Mouse (Mus musculus) olfactory bulb, adult 2 months (tissue): ENCODE measurements around the gene Slmap.

Experiments used
- CTCF ChIP-seq: fragments of 200-500 bp; IDR thresholded peaks from 2 replicates; pipeline ENCODE4 v1.5.1; 2012; ENCODE audit warnings: low read depth, mild to moderate bottlenecking, low read length, moderate library complexity; ENCODE audit not compliant: insufficient read depth
- POLR2A ChIP-seq: fragments of 200-500 bp; IDR thresholded peaks from 2 replicates; pipeline ENCODE4 v1.6.1; 2012; ENCODE audit warnings: mild to moderate bottlenecking, low read depth, low read length, moderate library complexity; ENCODE audit not compliant: insufficient read depth

- TF ChIP-seq POLR2A (no peak), CTCF (no peak)
These were observed 88.2 kb downstream of the Slmap start for GRCm38 (mm10) chr14:26446538-26446937.
